Mouse (Mus musculus) heart, postnatal 10 days (tissue): ENCODE measurements at regions not wholly inside any gene's neighbourhood (a gene's known extent, or its start where the extent isn't known, plus 50 kb on each side); places are given as distances from the start of the nearest gene placed in this dataset.

Experiments used
- DNase-seq, 2 experiments: peaks; one replicate each; pipeline ENCODE4 v3.0.0; 2021
- intact Hi-C: fragments of 180-260 bp; cut with DNase I; formaldehyde crosslinking; loops from one replicate; pipeline ENCODE4 v1.15.1; 2025

GRCm38 (mm10) chr16:51675101-51675500, 355.9 kb upstream of the Cblb start:
- intact Hi-C loops: no loop called here
- DNase-seq: no peak

DNA sequence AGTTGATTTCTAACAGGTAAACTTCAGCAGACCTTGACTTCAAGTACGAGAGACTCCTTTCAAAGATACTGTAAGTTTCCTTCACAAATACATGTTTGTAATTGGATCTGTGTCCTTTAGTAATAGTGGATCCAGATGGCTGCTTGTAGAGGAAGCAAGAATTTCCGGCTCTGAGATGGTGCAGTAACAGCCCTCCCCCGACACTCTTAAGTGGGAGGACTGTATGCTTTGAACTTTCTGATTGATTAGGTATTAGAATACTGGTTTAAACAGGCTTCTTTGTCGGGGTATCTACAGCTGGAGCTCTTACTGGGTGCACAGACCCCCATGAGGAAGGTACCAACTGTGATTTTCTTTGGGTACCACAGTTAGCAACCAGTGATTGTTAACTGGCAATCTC, 355.0 kb upstream of the Cblb start:
- intact Hi-C loops: no loop called here
- DNase-seq: no peak

DNA sequence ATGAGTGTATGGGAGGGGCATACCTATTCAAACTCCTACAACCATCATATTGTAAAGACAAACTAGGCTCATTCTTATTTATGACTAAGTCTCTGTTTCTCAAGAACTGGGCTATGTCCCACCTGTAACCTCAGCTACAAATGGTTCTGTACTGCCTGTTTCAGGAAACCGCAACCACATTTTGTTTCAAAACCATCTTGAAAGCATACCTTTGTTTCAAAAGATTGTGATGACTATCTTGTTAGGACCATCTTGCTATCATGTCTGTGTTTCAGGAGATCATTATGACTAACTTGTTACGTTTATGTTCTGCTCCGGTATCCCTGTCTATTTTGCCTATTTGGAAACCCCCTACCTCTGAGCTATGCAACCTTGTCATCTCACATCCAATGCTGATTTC, 340.2 kb upstream of the Cblb start:
- DNase-seq: no peak
- intact Hi-C loops: no loop called here

DNA sequence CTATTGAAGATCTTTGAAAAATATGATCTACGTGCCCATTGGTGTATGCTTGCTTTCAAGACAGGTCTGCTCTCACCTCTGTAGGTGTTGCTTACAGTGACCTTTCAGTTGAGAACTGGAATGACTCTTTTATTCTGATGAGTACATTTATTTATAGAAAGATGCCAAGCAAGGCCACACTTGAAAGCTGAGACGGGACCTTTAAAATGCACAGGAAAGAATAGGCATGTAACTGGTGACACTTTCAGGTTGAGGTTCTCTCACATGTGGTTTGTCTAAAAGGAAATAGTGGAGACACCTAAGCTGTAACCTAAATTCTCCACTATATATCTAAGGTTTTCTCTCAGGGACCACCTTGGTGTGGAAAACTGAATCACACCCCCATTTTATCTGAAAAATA, 326.0 kb upstream of the Cblb start:
- intact Hi-C loops: no loop called here
- peak in 1 of 2 experiments; percentile 1 for DNase-seq

- no peak for DNase-seq
- intact Hi-C loops: no loop called here
Observed at GRCm38 (mm10) chr16:51718695-51719094, 312.3 kb upstream of the Cblb start.

DNA sequence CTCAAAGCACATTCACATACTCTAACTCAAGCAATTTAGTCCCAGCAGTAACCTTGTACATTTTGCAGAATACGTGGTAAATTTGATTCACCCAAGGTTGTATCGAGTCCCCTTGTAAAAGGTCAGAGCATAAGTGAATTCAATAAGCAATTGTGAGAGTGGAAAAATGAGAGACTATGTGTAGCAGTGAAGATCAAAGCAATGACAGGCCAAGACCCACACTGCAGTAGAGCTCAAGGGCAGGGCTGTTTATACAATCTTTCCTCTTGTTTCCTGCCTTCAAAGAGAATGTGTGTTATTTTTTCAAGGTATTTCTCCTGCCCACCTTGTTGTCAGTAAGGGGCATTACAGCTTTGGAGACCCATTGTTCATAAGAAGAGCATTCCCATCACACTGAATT, 311.4 kb upstream of the Cblb start:
- intact Hi-C loops: no loop called here
- DNase-seq: no peak

DNA sequence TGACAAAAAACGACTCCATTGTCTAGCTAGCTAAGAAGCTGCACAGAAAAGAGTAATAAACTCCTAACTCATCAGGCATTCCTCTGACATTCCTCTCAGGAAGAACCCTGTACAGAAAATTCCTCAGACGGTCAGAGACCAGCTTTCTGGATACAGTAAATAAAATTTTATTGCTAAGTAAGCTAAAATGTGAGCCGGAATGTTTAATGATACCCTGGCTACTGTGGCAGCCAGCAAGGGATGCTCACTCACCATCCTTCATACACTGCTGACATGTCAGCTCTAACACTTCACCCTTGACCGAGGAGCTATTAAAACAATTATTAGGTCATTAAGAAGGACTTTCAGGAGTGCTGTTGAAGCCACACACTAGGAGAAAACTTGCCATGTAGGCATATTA, 308.3 kb upstream of the Cblb start:
- intact Hi-C loops: no loop called here

GRCm38 (mm10) chr16:51741875-51742274, 289.1 kb upstream of the Cblb start:
- DNase-seq: no peak
- intact Hi-C loops: no loop called here

More for the DNA sequence above, 308.3 kb upstream of the Cblb start:
- DNase-seq: no peak

DNA sequence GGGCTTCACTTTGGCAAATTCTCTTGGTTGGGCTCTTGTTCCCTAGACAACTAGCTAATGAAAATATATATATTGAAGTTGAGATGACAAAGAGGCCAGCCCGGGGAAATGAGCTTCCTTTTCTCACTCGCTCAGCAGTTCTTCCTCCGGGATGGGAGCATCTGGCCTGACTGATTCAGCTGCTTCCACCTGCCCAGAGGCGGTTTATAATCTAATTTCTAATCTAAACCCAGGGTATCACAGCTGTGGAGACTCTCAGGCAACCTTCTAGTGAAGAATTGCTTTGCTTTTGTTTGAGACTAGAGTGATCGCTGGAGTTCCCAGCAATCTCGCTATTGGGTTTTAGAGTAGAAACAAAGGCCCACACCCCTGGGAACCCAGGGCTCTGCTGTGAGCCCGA, 279.1 kb upstream of the Cblb start:
- DNase-seq: no peak
- intact Hi-C loops: no loop called here

DNA sequence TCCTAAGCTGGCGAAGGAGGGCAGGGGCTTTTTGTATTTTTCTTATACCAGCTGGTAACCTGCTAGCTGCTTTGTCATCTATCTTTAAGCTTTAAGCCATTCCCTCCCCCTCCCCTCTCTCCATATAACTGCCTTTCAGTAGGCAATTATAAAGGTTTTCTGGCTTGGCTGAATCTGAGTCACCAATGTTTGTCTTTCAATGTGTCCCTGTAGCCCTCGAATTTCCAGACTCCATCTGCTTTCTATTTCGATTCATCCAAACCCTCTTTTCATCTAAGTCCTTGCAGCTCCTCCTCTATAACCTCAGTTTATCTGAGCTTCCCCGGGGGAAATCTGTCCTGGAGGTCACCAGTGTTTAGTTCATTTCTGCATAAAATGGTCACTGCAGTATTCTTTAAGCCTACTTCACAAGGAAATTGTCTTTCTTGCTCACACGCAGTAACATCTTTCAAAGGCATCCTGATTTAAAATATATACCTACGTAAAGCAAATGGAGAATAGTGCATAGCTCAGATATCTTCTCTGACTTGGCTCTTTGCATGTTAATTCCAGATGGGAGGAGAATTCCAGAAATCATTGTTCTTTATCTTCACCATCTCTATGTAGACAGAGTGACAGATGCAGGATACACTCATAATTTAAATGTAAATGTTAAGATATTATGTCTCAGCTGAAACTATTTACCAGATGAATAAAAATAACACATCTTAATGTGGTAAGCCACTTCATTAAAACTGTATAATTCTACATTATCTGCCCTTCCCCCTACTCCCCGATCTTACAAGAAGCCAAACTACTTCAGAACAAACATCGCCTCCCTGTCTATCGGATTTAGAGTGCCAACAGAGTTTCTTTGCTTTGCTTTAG, 272.4 kb upstream of the Cblb start:
- DNase-seq: no peak
- intact Hi-C loops: no loop called here

GRCm38 (mm10) chr16:51759228-51759647, 271.8 kb upstream of the Cblb start:
- intact Hi-C loops: no loop called here
- DNase-seq: no peak

GRCm38 (mm10) chr16:51767556-51767955, 263.5 kb upstream of the Cblb start:
- intact Hi-C loops: no loop called here
- DNase-seq: peak; percentile 23 to 30

DNA sequence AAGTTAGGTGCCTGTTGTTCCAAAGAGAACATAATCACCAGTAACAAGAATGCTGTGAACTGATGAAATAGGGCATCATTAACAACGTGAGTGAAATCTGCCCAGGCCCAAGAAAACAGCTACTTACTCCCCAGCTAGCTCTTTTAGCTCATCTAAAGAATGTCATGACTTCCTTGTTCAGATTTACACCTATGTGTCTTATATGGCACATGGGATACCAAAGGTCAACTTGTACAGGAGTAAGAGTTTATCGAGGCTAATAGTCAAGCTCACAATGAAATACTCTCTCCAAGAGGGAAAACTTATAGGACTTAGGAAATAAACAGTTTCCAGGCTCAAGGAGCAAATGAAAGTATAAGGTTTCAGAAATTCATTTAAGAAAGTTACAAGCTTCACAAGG, 252.1 kb upstream of the Cblb start:
- intact Hi-C loops: no loop called here
- DNase-seq: no peak

- intact Hi-C loops: no loop called here
- no peak for DNase-seq
Observed at GRCm38 (mm10) chr16:51795003-51795402, 236.0 kb upstream of the Cblb start.

DNA sequence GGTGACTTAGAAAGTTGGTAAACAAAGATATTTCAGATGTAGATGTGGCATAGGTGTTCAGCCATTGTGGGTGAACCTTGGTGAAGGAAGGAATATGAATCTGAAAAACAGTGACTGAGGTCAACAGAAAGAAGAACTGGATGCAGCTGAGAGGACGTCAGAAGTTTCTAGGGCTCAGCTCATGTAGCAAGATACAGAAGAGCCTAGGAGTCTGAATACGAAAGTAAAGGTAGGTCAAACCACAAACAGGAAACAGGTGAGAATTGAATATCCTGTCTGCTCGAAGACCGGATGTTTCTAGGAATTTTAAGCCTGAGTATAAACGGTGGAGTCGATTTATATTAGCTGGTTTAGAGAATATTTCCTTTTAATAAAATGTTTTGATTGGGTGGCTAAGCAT, 223.7 kb upstream of the Cblb start:
- intact Hi-C loops: no loop called here
- no peak for DNase-seq

DNA sequence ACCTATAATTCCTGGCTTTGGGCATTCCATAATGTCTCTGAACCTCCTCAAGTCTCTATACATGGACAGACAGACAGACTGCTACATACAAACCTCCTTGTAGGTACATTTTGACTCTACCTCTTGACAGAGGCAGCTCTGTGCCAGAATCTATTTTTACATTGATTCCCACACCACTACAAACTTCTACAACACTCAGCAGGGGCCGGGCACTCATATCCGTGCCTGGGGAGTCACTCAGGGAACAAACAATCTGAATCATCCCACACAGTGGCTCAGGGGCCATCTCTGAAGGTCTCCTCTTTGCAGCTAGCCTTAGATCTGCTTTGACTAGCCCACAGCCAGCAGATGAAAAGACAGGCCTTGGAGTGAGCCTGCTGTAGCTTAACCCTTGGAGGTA, 221.9 kb upstream of the Cblb start:
- peak; percentile 14 to 24 for DNase-seq
- intact Hi-C loops: no loop called here

DNA sequence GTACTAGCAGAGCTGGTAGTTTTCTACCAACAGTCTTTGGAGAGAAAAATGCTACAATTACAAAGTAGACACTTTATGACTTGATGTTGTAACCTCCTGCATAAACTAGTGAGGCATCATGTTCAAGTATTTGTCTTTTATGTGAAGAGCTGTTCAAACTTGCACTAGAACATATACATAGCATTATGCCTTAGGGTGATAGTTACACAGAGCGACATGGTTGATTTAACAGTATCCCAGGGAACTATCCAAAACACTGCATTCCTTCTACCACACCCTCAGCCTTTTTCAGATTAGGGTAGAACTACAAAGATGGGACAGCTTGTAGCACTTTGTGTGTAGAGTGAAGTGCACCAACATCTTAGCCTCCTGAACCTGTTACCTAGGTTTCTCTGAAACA, 220.0 kb upstream of the Cblb start:
- intact Hi-C loops: no loop called here
- no peak for DNase-seq

DNA sequence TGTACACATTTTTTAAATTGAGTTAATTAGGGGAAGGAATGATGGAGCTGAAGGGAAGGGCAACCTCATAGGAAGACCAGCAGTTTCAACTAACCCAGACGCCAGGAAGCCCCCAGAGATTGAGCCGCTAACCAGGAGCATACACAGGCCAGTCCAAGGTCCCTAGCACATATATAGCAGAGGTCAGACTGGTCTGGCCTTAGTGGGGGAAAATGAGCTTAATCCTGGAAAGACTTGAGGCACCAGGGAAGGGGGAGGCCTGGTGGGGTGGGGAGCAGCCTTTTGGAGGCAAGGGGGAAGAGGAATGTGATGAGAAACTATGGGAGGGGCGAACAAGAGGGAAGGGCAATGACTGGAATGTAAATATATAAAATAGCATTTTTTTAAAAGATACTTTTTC, 188.3 kb upstream of the Cblb start:
- no peak for DNase-seq
- intact Hi-C loops: no loop called here

DNA sequence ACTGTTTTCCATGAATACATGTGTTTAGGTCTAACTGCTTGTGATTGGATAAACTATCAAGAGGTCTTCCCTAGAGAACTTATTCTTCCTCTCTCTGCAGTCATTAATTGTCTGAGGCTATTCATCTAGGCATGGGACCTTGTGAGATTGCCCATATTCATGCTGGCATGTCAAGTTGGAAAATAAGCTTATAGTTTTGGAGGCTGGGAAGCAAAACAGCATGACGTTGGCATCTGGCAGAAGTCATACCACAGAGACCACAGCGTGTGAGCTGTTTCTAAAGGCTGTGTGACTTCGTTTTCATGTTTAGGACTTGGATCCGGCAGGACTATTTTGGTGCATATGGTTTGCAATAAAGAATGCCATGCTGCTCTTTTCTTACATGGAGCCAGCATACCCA, 185.5 kb upstream of the Cblb start:
- intact Hi-C loops: no loop called here

DNA sequence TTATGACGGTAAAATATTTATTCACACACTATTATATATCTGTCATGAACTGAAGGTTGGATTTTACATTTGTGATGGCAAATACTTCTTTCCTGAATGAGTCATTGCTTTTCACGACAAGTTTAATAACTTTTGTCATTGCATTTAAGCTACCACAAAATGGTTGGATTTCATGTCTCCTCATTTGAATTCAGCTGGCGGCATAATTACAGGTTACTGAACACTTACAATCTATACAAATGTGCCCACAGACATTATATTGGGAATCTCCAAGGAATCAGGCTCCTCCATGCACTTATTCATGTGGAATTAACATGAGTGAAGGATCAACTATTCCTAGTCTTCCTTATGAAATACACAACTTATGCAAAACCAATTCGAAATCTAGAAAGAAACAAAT, 150.3 kb upstream of the Cblb start:
- DNase-seq: no peak
- intact Hi-C loops: no loop called here

More for the DNA sequence above, 185.5 kb upstream of the Cblb start:
- no peak for DNase-seq

- DNase-seq: no peak
- intact Hi-C loops: no loop called here
Observed at GRCm38 (mm10) chr16:51881127-51881526, 149.9 kb upstream of the Cblb start.

DNA sequence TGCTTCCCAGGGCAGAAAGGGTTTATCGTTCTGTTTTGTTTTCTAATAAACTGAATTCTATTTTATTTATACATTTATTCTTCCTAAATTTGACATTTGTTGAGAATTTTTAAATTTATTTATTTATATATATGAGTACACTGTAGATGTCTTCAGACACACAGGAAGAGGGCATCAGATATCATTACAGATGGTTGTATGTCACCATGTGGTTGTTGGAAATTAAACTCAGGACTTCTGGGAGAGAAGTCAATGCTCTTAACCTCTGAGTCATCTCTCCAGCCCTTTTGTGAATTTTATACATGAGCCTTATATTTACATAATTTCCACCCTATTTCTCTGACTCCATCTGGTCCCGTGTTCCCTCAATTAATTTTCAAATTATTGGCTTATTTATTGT, 147.2 kb upstream of the Cblb start:
- no peak for DNase-seq
- intact Hi-C loops: no loop called here

DNA sequence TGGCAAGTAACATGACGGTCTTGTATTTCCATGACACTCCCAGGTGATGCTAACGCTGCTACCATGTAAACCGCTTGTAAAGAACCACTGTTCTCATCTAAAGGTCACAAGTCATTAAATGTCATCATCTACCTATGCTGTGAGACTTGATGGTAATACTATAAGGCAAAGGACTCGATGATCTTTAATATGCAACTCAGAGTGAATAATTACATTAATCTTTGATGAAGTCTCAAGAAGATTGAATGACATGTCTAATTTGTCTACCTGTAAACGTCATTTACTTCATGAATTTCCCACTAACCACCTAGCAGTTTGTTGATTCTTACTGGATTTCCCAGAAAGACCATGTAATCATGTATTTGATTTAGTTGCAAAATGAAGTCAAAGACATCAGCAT, 143.5 kb upstream of the Cblb start:
- DNase-seq: no peak
- intact Hi-C loops: no loop called here
